Mouse (Mus musculus) midbrain, embryonic 15.5 days (tissue): Measurements from ENCODE around the gene Nlrc5. TPM values are rescaled to one million over a fixed set of nuclear protein-coding genes. Genes with fewer than 3 reads are reported as not detected.

ENCODE experiments used
- ATAC-seq: fragments of 200-750 bp; cut with Nextera tagmentation; replicated peaks from 2 replicates; pipeline ENCODE4 v1.8.0; 2017; ENCODE audit warnings: moderate TSS enrichment
- H3K27ac ChIP-seq: fragments of 300-500 bp; sonication (generic); 2 replicates; pipeline ENCODE4 v1.5.1; 2015; ENCODE audit warnings: mild to moderate bottlenecking, inconsistent platforms
- H3K27me3 ChIP-seq: fragments of 300-500 bp; sonication (generic); replicated peaks from 2 replicates; pipeline ENCODE4 v1.6.1; 2015; ENCODE audit warnings: inconsistent platforms
- H3K36me3 ChIP-seq: fragments of 300-500 bp; sonication (generic); replicated peaks from 2 replicates; pipeline ENCODE4 v1.6.1; 2015; ENCODE audit warnings: inconsistent platforms
- H3K4me1 ChIP-seq: fragments of 300-500 bp; sonication (generic); 2 replicates; pipeline ENCODE4 v1.6.1; 2015; ENCODE audit warnings: inconsistent platforms
- H3K4me2 ChIP-seq: fragments of 300-500 bp; sonication (generic); 2 replicates; pipeline ENCODE4 v1.6.1; 2015; ENCODE audit warnings: inconsistent platforms, mild to moderate bottlenecking, moderate library complexity
- H3K4me3 ChIP-seq: fragments of 300-500 bp; sonication (generic); 2 replicates; pipeline ENCODE4 v1.5.1; 2015; ENCODE audit warnings: mild to moderate bottlenecking, inconsistent platforms
- H3K9ac ChIP-seq: fragments of 300-500 bp; sonication (generic); 2 replicates; pipeline ENCODE4 v1.6.1; 2015; ENCODE audit warnings: mild to moderate bottlenecking, inconsistent platforms
- H3K9me3 ChIP-seq: fragments of 300-500 bp; sonication (generic); 2 replicates; pipeline ENCODE4 v1.6.1; 2016; ENCODE audit warnings: inconsistent platforms
- WGBS: fragments of 180-500 bp; shearing (Covaris S2); methylation state at CpG from one replicate; pipeline ENCODE4 v1.1.7; 2015; ENCODE audit warnings: mixed read lengths; 5-methylcytosine and 5-hydroxymethylcytosine counted together
- microRNA-seq: library from miRNA; unstranded; fragments of <30 nt; microRNA quantifications from one replicate; pipeline ENCODE4, GENCODE M21; 2016
- polyA plus RNA-seq: library from polyadenylated mRNA; unstranded; fragments of >200 nt; fragmentation: Nextera tagmentation; extraction: Ambion mirVana; gene quantifications from 2 replicates; pipeline ENCODE4 v1.2.1, GENCODE M21; 2015

The Nlrc5 gene
- polyA plus RNA-seq, 1 experiment from 2014 or later: 0.45 TPM

- Histone ChIP-seq H3K9me3 (no peaks in the 10 kb centered on the region), H3K27ac (peak overlapping the region; percentile 90), H3K4me3 (no peak overlapping the region), H3K27me3 (no peaks in the 10 kb centered on the region), H3K9ac (no peak overlapping the region; the same call in 1 of the 2 replicates), H3K36me3 (no peaks in the 10 kb centered on the region), H3K4me1 (peaks cover 38% of the 10 kb centered on the region), H3K4me2 (peak overlapping the region; percentile 36)
- WGBS: 36% methylated on average over 15 of the region's 15 CpGs
- peak; percentile 68 for ATAC-seq
Observed at GRCm38 (mm10) chr8:94566446-94567158, 132.4 kb downstream of the Nlrc5 start.

- H3K36me3 ChIP-seq: no peaks in the 10 kb centered on the region
- H3K27me3 ChIP-seq: no peaks in the 10 kb centered on the region
- peak; percentile 95 for ATAC-seq
- H3K9ac ChIP-seq: no peak overlapping the region
- no peaks in the 10 kb centered on the region for H3K9me3 ChIP-seq
- H3K27ac ChIP-seq: peak overlapping the region; percentile 90
- H3K4me2 ChIP-seq: peak overlapping the region; percentile 36
- no peak overlapping the region for H3K4me3 ChIP-seq
- WGBS: 31% methylated on average over 8 of the region's 8 CpGs
- peaks cover 37% of the 10 kb centered on the region for H3K4me1 ChIP-seq
Observed at GRCm38 (mm10) chr8:94567159-94567849, 133.1 kb downstream of the Nlrc5 start.

GRCm38 (mm10) chr8:94568098-94568497 lies 133.9 kb downstream of the Nlrc5 start:
- 92% methylated on average over 8 of the region's 8 CpGs for WGBS
- Histone ChIP-seq H3K27ac (peak overlapping the region; percentile 90), H3K4me1 (peaks cover 37% of the 10 kb centered on the region)

GRCm38 (mm10) chr8:94569419-94569818 lies 135.3 kb downstream of the Nlrc5 start:
- no peak for ATAC-seq
- Histone ChIP-seq H3K9ac (no peak overlapping the region), H3K4me1 (peaks cover 37% of the 10 kb centered on the region), H3K36me3 (0 out of 2 replicates have a peak, but pooled peaks cover 7% of the 10 kb centered on the region), H3K4me2 (no peak overlapping the region), H3K27me3 (no peaks in the 10 kb centered on the region), H3K4me3 (no peak overlapping the region), H3K9me3 (no peaks in the 10 kb centered on the region), H3K27ac (no peak overlapping the region)
- WGBS: 57% methylated on average over 1 of the region's 1 CpGs

More at GRCm38 (mm10) chr8:94568098-94568497, 133.9 kb downstream of the Nlrc5 start:
- Histone ChIP-seq H3K9ac (no peak overlapping the region), H3K4me3 (no peak overlapping the region), H3K27me3 (no peaks in the 10 kb centered on the region), H3K9me3 (no peaks in the 10 kb centered on the region), H3K4me2 (no peak overlapping the region), H3K36me3 (no peaks in the 10 kb centered on the region)
- no peak for ATAC-seq

- Histone ChIP-seq H3K9me3 (no peaks in the 10 kb centered on the region), H3K4me3 (no peak overlapping the region), H3K36me3 (peaks cover 21% of the 10 kb centered on the region; the same call in 1 of the 2 replicates), H3K4me2 (no peak overlapping the region), H3K9ac (no peak overlapping the region), H3K4me1 (peaks cover 19% of the 10 kb centered on the region), H3K27me3 (no peaks in the 10 kb centered on the region), H3K27ac (no peak overlapping the region)
- 93% methylated on average over 2 of the region's 2 CpGs for WGBS
- no peak for ATAC-seq
Observed at GRCm38 (mm10) chr8:94571896-94572295, 137.7 kb downstream of the Nlrc5 start.

- Histone ChIP-seq H3K27ac (peak overlapping the region; percentile 51; the same call in 1 of the 2 replicates), H3K9me3 (no peaks in the 10 kb centered on the region), H3K36me3 (peaks cover 21% of the 10 kb centered on the region; the same call in 1 of the 2 replicates), H3K9ac (no peak overlapping the region), H3K4me2 (no peak overlapping the region), H3K4me1 (0 out of 2 replicates have a peak, but pooled peaks cover 4% of the 10 kb centered on the region), H3K4me3 (no peak overlapping the region), H3K27me3 (no peaks in the 10 kb centered on the region)
- 0 out of 2 replicates have a peak, but pooled peaks have one; percentile 63 for ATAC-seq
- 75% methylated on average over 16 of the region's 16 CpGs for WGBS
Observed at GRCm38 (mm10) chr8:94574159-94574907, 140.2 kb downstream of the Nlrc5 start.

GRCm38 (mm10) chr8:94575148-94575547 lies 141.0 kb downstream of the Nlrc5 start:
- no peaks in the 10 kb centered on the region for H3K27me3 ChIP-seq
- H3K4me2 ChIP-seq: no peak overlapping the region
- no peak overlapping the region for H3K27ac ChIP-seq
- H3K4me1 ChIP-seq: no peaks in the 10 kb centered on the region
- H3K4me3 ChIP-seq: no peak overlapping the region
- H3K9me3 ChIP-seq: no peaks in the 10 kb centered on the region
- 96% methylated on average over 4 of the region's 4 CpGs for WGBS
- ATAC-seq: no peak
- H3K36me3 ChIP-seq: peaks cover 21% of the 10 kb centered on the region; the same call in 1 of the 2 replicates
- H3K9ac ChIP-seq: no peak overlapping the region

Small RNAs within 50 kb of the gene (microRNA-seq; reads per million reads assigned to microRNA genes)
- not detected for gene Mir7072

Other genes starting within 250 kb of the Nlrc5 start
- gene Nup93, start 219.8 kb upstream of the Nlrc5 start, polyA plus RNA-seq: 61.1 and 63.4 TPM in 2 replicates
- gene Slc12a3, start 105.2 kb upstream of the Nlrc5 start, polyA plus RNA-seq: 0.05 and 0.06 TPM in 2 replicates
- 69.3 and 76.4 TPM in 2 replicates for gene Herpud1, start 47.9 kb upstream of the Nlrc5 start, polyA plus RNA-seq
- 15.2 and 18.8 TPM in 2 replicates for gene Cpne2, start 98.6 kb downstream of the Nlrc5 start, polyA plus RNA-seq
- 53.3 and 56.1 TPM in 2 replicates for gene Rspry1, start 167.6 kb downstream of the Nlrc5 start, polyA plus RNA-seq
- 75.0 and 75.2 TPM in 2 replicates for gene Fam192a, start 167.6 kb downstream of the Nlrc5 start, polyA plus RNA-seq
- 190 and 202 TPM in 2 replicates for gene Arl2bp, start 232.2 kb downstream of the Nlrc5 start, polyA plus RNA-seq